Mouse (Mus musculus) forebrain, postnatal 0 days (tissue): ENCODE results near the gene Harbi1. TPM values are rescaled to one million over a fixed set of nuclear protein-coding genes. Genes with fewer than 3 reads are reported as not detected.
"Not testable (repeated sequence)": the region's sequence is repeated elsewhere in the genome, so short reads cannot be mapped to it uniquely, and the experiment has no call there.

Experiments used
- ATAC-seq: fragments of 200-750 bp; cut with Nextera tagmentation; 2 replicates; pipeline ENCODE4 v1.8.0; 2017; ENCODE audit warnings: mild to moderate bottlenecking, moderate library complexity
- DNase-seq: peaks from one replicate; pipeline ENCODE4 v3.0.0-alpha.2; 2015
- H3K27ac ChIP-seq: fragments of 300-500 bp; sonication (generic); 2 replicates; pipeline ENCODE4 v1.5.1; 2014; ENCODE audit warnings: low read depth, mild to moderate bottlenecking, antibody characterized with exemption, low read length, moderate library complexity, mixed read lengths
- H3K27me3 ChIP-seq: fragments of 300-500 bp; sonication (generic); 2 replicates; pipeline ENCODE4 v1.6.1; 2014; ENCODE audit warnings: mild to moderate bottlenecking, low read length, mixed read lengths; ENCODE audit not compliant: insufficient read depth
- H3K36me3 ChIP-seq: fragments of 300-500 bp; sonication (generic); 2 replicates; pipeline ENCODE4 v1.6.1; 2014; ENCODE audit warnings: mild to moderate bottlenecking, moderate library complexity; ENCODE audit not compliant: insufficient read depth
- H3K4me1 ChIP-seq: fragments of 300-500 bp; sonication (generic); 2 replicates; pipeline ENCODE4 v1.6.1; 2014; ENCODE audit warnings: antibody characterized with exemption; ENCODE audit not compliant: insufficient read depth
- H3K4me2 ChIP-seq: fragments of 300-500 bp; sonication (generic); 2 replicates; pipeline ENCODE4 v1.6.1; 2014; ENCODE audit warnings: low read depth, mild to moderate bottlenecking, moderate library complexity
- H3K4me3 ChIP-seq: fragments of 300-500 bp; sonication (generic); 2 replicates; pipeline ENCODE4 v1.5.1; 2014; ENCODE audit warnings: low read depth, low read length, mixed read lengths
- H3K9ac ChIP-seq: fragments of 300-500 bp; sonication (generic); 2 replicates; pipeline ENCODE4 v1.6.1; 2014; ENCODE audit warnings: mild to moderate bottlenecking
- H3K9me3 ChIP-seq: fragments of 300-500 bp; sonication (generic); 2 replicates; pipeline ENCODE4 v1.6.1; 2016; ENCODE audit warnings: low read length
- CTCF ChIP-seq: sonication (generic); IDR thresholded peaks from 2 replicates; pipeline ENCODE4 v1.5.1; 2016; ENCODE audit warnings: antibody characterized with exemption, control low read depth, low read depth
- WGBS: fragments of 180-500 bp; shearing (Covaris S2); extraction: QIAGEN DNeasy Blood & Tissue Kit; methylation state at CpG from one replicate; pipeline ENCODE4 v1.1.7; 2014; 5-methylcytosine and 5-hydroxymethylcytosine counted together
- polyA plus RNA-seq: library from polyadenylated mRNA; unstranded; fragments of >200 nt; fragmentation: Nextera tagmentation; extraction: Ambion mirVana; gene quantifications from 2 replicates; pipeline ENCODE4 v1.2.1, GENCODE M21; 2015
- total RNA-seq: library from RNA; depleted of rRNA; stranded (reverse); fragments of >200 nt; gene quantifications from 2 replicates; pipeline ENCODE4 v1.2.3, GENCODE M21; 2014

Harbi1 gene
- total and polyA plus RNA-seq, 2 experiments from 2014 or later, result 13.2 to 13.9 TPM

- peak overlapping the region; percentile 78 for H3K4me2 ChIP-seq
- ATAC-seq, result no peak
- peak overlapping the region; percentile 89 for H3K4me3 ChIP-seq
- TF ChIP-seq CTCF, result no peak
- no peaks in the 10 kb centered on the region for H3K9me3 ChIP-seq
- no peaks in the 10 kb centered on the region; the same call in 1 of the 2 replicates for H3K36me3 ChIP-seq
- H3K27me3 ChIP-seq, result no peaks in the 10 kb centered on the region
- H3K27ac ChIP-seq, result peak overlapping the region; percentile 83
- 3% methylated on average over 8 of the region's 8 CpGs for WGBS
- peak; percentile 3 for DNase-seq
- H3K4me1 ChIP-seq, result peaks cover 7% of the 10 kb centered on the region
- peak overlapping the region; percentile 76 for H3K9ac ChIP-seq
These were observed 739 bp downstream of the Harbi1 start for GRCm38 (mm10) chr2:91711256-91711925.

- H3K4me1 ChIP-seq, result peaks cover under 1% of the 10 kb centered on the region; the same call in 1 of the 2 replicates
- ATAC-seq (no peak), DNase-seq (no peak)
- no peak overlapping the region for H3K9ac ChIP-seq
- WGBS, result 74% methylated on average over 1 of the region's 1 CpGs
- no peaks in the 10 kb centered on the region for H3K36me3 ChIP-seq
- H3K27me3 ChIP-seq, result no peaks in the 10 kb centered on the region
- no peak for TF ChIP-seq CTCF
- H3K27ac ChIP-seq, result no peak overlapping the region
- no peak overlapping the region for H3K4me3 ChIP-seq
- no peak overlapping the region for H3K4me2 ChIP-seq
- no peaks in the 10 kb centered on the region for H3K9me3 ChIP-seq
These were observed 4.3 kb downstream of the Harbi1 start for GRCm38 (mm10) chr2:91714921-91715320.

- Histone ChIP-seq H3K9me3 (no peaks in the 10 kb centered on the region), H3K4me3 (no peak overlapping the region), H3K27me3 (no peaks in the 10 kb centered on the region), H3K36me3 (0 out of 2 replicates have a peak, but pooled peaks cover 7% of the 10 kb centered on the region), H3K4me2 (no peak overlapping the region), H3K4me1 (no peaks in the 10 kb centered on the region), H3K27ac (no peak overlapping the region), H3K9ac (no peak overlapping the region)
- DNase-seq (no peak), ATAC-seq (no peak)
- no peak for TF ChIP-seq CTCF
- 85% methylated on average over 6 of the region's 6 CpGs for WGBS
These were observed 7.6 kb downstream of the Harbi1 start for GRCm38 (mm10) chr2:91718276-91718675.

- no peak for TF ChIP-seq CTCF
- no peak overlapping the region for H3K9ac ChIP-seq
These were observed 12.7 kb downstream of the Harbi1 start for GRCm38 (mm10) chr2:91723382-91723781.

GRCm38 (mm10) chr2:91723951-91724350, 13.3 kb downstream of the Harbi1 start:
- no peak overlapping the region for H3K4me2 ChIP-seq
- H3K9ac ChIP-seq, result no peak overlapping the region
- 0 out of 2 replicates have a peak, but pooled peaks cover 7% of the 10 kb centered on the region for H3K36me3 ChIP-seq
- no peak for TF ChIP-seq CTCF
- no peak for DNase-seq
- no peaks in the 10 kb centered on the region for H3K4me1 ChIP-seq
- no peaks in the 10 kb centered on the region for H3K27me3 ChIP-seq
- H3K4me3 ChIP-seq, result no peak overlapping the region
- no peak for ATAC-seq
- H3K27ac ChIP-seq, result no peak overlapping the region
- no peaks in the 10 kb centered on the region for H3K9me3 ChIP-seq

More at GRCm38 (mm10) chr2:91723382-91723781, 12.7 kb downstream of the Harbi1 start:
- Histone ChIP-seq H3K27ac (no peak overlapping the region), H3K27me3 (no peaks in the 10 kb centered on the region), H3K4me2 (no peak overlapping the region), H3K9me3 (no peaks in the 10 kb centered on the region), H3K4me1 (no peaks in the 10 kb centered on the region), H3K4me3 (no peak overlapping the region), H3K36me3 (0 out of 2 replicates have a peak, but pooled peaks cover 7% of the 10 kb centered on the region)
- 78% methylated on average over 4 of the region's 4 CpGs for WGBS
- DNase-seq (no peak), ATAC-seq (no peak)

GRCm38 (mm10) chr2:91724716-91725115, 14.1 kb downstream of the Harbi1 start:
- no peak for TF ChIP-seq CTCF
- H3K9ac ChIP-seq, result no peak overlapping the region
- 0 out of 2 replicates have a peak, but pooled peaks cover 7% of the 10 kb centered on the region for H3K36me3 ChIP-seq
- WGBS, result 63% methylated on average over 2 of the region's 2 CpGs
- no peaks in the 10 kb centered on the region for H3K4me1 ChIP-seq
- H3K4me2 ChIP-seq, result no peak overlapping the region
- H3K27me3 ChIP-seq, result no peaks in the 10 kb centered on the region
- no peak for DNase-seq
- no peak overlapping the region for H3K27ac ChIP-seq
- no peak for ATAC-seq
- H3K4me3 ChIP-seq, result no peak overlapping the region
- no peaks in the 10 kb centered on the region for H3K9me3 ChIP-seq

GRCm38 (mm10) chr2:91725476-91725875, 14.8 kb downstream of the Harbi1 start:
- not testable (repeated sequence) for H3K4me1 ChIP-seq, H3K36me3 ChIP-seq, H3K4me2 ChIP-seq, H3K9ac ChIP-seq, H3K27ac ChIP-seq, H3K4me3 ChIP-seq, DNase-seq, H3K27me3 ChIP-seq, ATAC-seq, H3K9me3 ChIP-seq
- WGBS, result 63% methylated on average over 4 of the region's 4 CpGs
